Mouse (Mus musculus) spleen, adult 2 months (tissue): ENCODE data around the gene Gnpda2.

Source experiments
- CTCF ChIP-seq: fragments of 200-500 bp; IDR thresholded peaks from 2 replicates; pipeline ENCODE4 v1.5.1; 2011; ENCODE audit warnings: mild to moderate bottlenecking, inconsistent platforms; ENCODE audit not compliant: insufficient read depth, insufficient read length, insufficient replicate concordance; ENCODE audit errors: extremely low read depth
- POLR2A ChIP-seq: fragments of 200-500 bp; IDR thresholded peaks from 2 replicates; pipeline ENCODE4 v1.6.1; 2011; ENCODE audit warnings: low read depth, low read length, inconsistent platforms

DNA sequence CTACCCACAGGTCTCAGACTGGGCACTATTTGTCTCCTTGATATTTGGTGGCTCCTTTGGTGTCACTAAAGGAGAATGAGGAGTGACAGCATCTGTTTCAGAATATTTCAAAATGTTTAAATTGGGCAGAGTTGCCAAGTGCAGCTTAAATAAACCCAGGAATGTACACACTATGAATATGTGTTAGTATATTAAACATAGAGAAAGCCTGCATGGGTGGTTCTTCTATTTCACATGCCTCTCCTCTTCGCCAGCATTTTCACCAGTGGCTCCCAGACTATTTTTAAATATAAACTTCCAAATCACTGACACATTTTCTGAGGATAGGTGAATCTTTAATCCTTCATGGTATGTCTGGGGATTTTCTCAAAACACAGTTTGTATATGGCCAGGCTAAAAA, 28.8 kb upstream of the Gnpda2 start:
- no peak for TF ChIP-seq POLR2A
- no peak for TF ChIP-seq CTCF
